Mouse (Mus musculus): ENCODE data around the gene Spock3. TPM values are rescaled to one million over a fixed set of nuclear protein-coding genes. Genes with fewer than 3 reads are reported as not detected.

Gene Spock3
- 0.06 and 0.12 TPM in 2 replicates for polyA plus RNA-seq (2012; rRNA removed)

GRCm38 (mm10) chr8:62950709-62951108 is at the start of gene Spock3:
Spock3 (plus strand) TSS chr8:62951009.
- H3K4me1 ChIP-seq (ENCODE audit: control insufficient read depth, insufficient read depth, low read length), result no peaks in the 10 kb centered on the region
- DNase-seq, result no peak
- TF ChIP-seq POLR2A (IDR thresholded peaks at IDR 0.05; ENCODE audit: borderline replicate concordance, extremely low read depth, low read depth, low read length) (no peak), CTCF (IDR thresholded peaks at IDR 0.05; ENCODE audit: insufficient read depth, low read length) (no peak)
- no peak within 1 kb of the TSS for H3K4me3 ChIP-seq (replicated peaks; ENCODE audit: extremely low read depth, low read depth, low read length)
- WGBS, result 29% methylated on average over 2 of the region's 2 CpGs

DNA sequence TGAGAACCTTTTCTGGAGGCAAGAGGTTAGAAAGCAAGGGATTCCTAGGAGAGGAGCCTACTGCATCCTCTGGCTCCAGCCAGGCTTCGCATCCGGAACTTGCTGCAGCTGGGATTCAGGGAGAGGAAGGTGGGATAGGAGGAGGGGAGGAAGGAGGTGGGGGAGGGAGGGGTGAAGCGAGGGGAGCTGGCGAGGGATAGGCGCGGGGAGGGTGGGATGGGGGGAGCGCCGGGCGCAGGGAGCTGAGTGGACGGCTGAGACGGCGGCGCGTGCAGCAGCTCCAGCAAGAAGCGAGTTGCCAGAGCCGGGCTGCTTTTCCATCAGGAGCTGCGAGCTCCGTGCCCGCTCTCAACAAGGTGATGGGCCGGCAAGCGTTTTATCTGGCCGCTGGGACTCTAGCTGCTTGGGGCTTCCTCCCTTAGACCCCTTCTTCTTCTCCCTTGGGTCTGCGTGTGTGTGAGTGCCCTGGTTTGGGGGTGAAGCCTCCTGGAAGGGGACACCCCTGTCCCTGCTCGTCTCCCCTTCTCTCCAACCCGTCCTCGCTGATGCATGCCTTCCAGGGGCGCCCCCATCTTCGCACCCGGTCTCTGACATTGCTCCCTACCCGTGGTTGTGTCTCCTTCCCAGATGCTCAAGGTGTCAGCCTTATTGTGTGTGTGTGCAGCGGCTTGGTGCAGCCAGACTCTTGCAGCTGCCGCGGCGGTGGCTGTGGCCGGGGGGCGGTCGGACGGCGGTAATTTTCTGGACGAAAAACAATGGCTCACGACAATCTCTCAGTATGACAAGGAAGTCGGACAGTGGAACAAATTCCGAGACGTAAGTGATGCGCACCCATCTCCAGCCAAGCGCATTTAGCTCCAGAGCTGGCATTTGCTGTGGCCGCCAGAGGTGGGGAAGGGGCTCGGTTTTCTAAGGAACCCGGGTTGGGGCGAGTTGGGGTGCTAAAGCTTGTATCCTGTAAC is 645 bp downstream of the Spock3 start:
- DNase-seq, result no peak
- TF ChIP-seq CTCF (IDR thresholded peaks at IDR 0.05; ENCODE audit: insufficient read depth, low read length), result no peak
- TF ChIP-seq POLR2A (IDR thresholded peaks at IDR 0.05; ENCODE audit: borderline replicate concordance, extremely low read depth, low read depth, low read length), result no peak
- H3K4me1 ChIP-seq (ENCODE audit: control insufficient read depth, insufficient read depth, low read length), result no peaks in the 10 kb centered on the region
- WGBS, result 3% methylated on average over 44 of the region's 50 CpGs
- no peak overlapping the region for H3K4me3 ChIP-seq (replicated peaks; ENCODE audit: extremely low read depth, low read depth, low read length)

- 15% methylated on average over 3 of the region's 3 CpGs for WGBS
- DNase-seq, result no peak
- no peak overlapping the region for H3K4me3 ChIP-seq (replicated peaks; ENCODE audit: extremely low read depth, low read depth, low read length)
- H3K4me1 ChIP-seq (ENCODE audit: control insufficient read depth, insufficient read depth, low read length), result no peaks in the 10 kb centered on the region
- TF ChIP-seq CTCF (IDR thresholded peaks at IDR 0.05; ENCODE audit: insufficient read depth, low read length) (no peak), POLR2A (IDR thresholded peaks at IDR 0.05; ENCODE audit: borderline replicate concordance, extremely low read depth, low read depth, low read length) (no peak)
Observed at GRCm38 (mm10) chr8:62952481-62952880, 1.7 kb downstream of the Spock3 start.

DNA sequence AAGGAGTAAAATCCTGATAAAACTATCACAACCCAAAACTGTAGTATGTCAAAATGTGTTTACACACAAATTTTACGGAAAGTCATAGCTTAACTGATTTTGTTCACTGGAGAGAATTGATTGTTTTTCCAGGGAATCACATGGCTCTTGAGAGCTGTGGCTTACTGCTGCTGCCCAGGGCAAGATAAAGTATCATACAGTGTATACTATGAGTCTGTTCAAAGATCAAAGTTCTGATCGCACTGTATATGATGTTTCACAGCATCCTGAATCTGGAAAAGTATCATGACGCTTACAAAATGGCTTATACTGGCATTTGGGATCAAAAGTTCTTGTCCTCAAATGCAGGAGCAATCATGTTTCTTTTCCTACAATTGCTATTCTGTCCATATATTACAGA is 11.8 kb downstream of the Spock3 start:
- Histone ChIP-seq H3K4me3 (replicated peaks; ENCODE audit: extremely low read depth, low read depth, low read length) (no peak overlapping the region), H3K4me1 (ENCODE audit: control insufficient read depth, insufficient read depth, low read length) (no peaks in the 10 kb centered on the region)
- 75% methylated on average over 3 of the region's 3 CpGs for WGBS
- no peak for DNase-seq
- no peak for TF ChIP-seq CTCF (IDR thresholded peaks at IDR 0.05; ENCODE audit: insufficient read depth, low read length)
- no peak for TF ChIP-seq POLR2A (IDR thresholded peaks at IDR 0.05; ENCODE audit: borderline replicate concordance, extremely low read depth, low read depth, low read length)

GRCm38 (mm10) chr8:62969802-62970372 is 19.1 kb downstream of the Spock3 start:
- Histone ChIP-seq H3K4me1 (ENCODE audit: control insufficient read depth, insufficient read depth, low read length) (no peaks in the 10 kb centered on the region), H3K4me3 (replicated peaks; ENCODE audit: extremely low read depth, low read depth, low read length) (no peak overlapping the region)
- WGBS, result 65% methylated on average over 2 of the region's 2 CpGs
- no peak for TF ChIP-seq CTCF (IDR thresholded peaks at IDR 0.05; ENCODE audit: insufficient read depth, low read length)
- no peak for TF ChIP-seq POLR2A (IDR thresholded peaks at IDR 0.05; ENCODE audit: borderline replicate concordance, extremely low read depth, low read depth, low read length)
- DNase-seq, result no peak

DNA sequence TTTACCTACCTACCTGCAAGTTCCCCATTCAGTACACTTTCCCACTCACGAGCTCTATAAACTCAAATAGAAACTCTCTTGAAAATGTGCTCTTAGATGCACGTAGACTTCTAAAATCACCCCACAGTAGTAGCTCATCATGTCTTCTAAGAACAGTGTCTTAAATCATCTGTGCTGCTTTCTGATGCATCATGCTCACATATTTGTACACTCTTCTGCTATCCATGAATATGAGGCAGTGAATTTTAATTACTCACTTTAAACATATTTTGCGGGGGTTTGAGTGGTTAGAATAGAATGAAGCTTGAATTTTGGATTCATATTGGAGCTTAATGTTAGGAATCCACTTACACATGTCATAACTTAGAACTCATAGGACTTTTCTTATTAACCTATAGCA is 138.2 kb downstream of the Spock3 start:
- TF ChIP-seq CTCF (IDR thresholded peaks at IDR 0.05; ENCODE audit: insufficient read depth, low read length), result no peak
- no peak for TF ChIP-seq POLR2A (IDR thresholded peaks at IDR 0.05; ENCODE audit: borderline replicate concordance, extremely low read depth, low read depth, low read length)
- DNase-seq, result no peak
- 59% methylated on average over 3 of the region's 3 CpGs for WGBS
- no peaks in the 10 kb centered on the region for H3K4me1 ChIP-seq (ENCODE audit: control insufficient read depth, insufficient read depth, low read length)
- no peak overlapping the region for H3K4me3 ChIP-seq (replicated peaks; ENCODE audit: extremely low read depth, low read depth, low read length)

DNA sequence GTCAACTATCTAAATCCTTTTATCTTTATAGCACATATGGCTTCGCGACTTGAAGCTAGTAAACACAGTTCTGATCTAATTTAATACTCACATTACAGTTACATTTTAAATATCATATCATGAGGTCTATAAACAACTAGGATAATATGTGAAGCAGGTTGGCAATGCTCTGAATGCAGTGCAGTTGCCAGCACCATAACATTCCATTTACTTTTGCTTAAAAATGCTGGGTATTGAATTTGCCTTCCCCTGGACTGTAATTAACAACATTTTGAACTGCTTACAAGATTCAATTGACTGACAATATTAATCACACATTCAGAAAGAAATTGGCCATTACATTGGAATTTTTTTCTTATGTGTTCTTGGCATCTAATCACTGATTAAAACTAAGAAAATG is 147.4 kb downstream of the Spock3 start:
- no peak for DNase-seq
- 78% methylated on average over 2 of the region's 2 CpGs for WGBS
- H3K4me3 ChIP-seq (replicated peaks; ENCODE audit: extremely low read depth, low read depth, low read length), result no peak overlapping the region
- TF ChIP-seq CTCF (IDR thresholded peaks at IDR 0.05; ENCODE audit: insufficient read depth, low read length), result no peak
- no peak for TF ChIP-seq POLR2A (IDR thresholded peaks at IDR 0.05; ENCODE audit: borderline replicate concordance, extremely low read depth, low read depth, low read length)
- H3K4me1 ChIP-seq (ENCODE audit: control insufficient read depth, insufficient read depth, low read length), result no peaks in the 10 kb centered on the region

- no peak overlapping the region for H3K4me3 ChIP-seq (replicated peaks; ENCODE audit: extremely low read depth, low read depth, low read length)
- no peak for TF ChIP-seq CTCF (IDR thresholded peaks at IDR 0.05; ENCODE audit: insufficient read depth, low read length)
- no peak for DNase-seq
- no peaks in the 10 kb centered on the region for H3K4me1 ChIP-seq (ENCODE audit: control insufficient read depth, insufficient read depth, low read length)
- 56% methylated on average over 1 of the region's 1 CpGs for WGBS
Observed at GRCm38 (mm10) chr8:63109761-63110160, 159.0 kb downstream of the Spock3 start.

GRCm38 (mm10) chr8:63112919-63113318 is 162.1 kb downstream of the Spock3 start:
- WGBS, result 63% methylated on average over 1 of the region's 1 CpGs
- TF ChIP-seq POLR2A (IDR thresholded peaks at IDR 0.05; ENCODE audit: borderline replicate concordance, extremely low read depth, low read depth, low read length) (no peak), CTCF (IDR thresholded peaks at IDR 0.05; ENCODE audit: insufficient read depth, low read length) (no peak)
- DNase-seq, result no peak

GRCm38 (mm10) chr8:63120508-63120907 is 169.7 kb downstream of the Spock3 start:
- TF ChIP-seq CTCF (IDR thresholded peaks at IDR 0.05; ENCODE audit: insufficient read depth, low read length) (no peak), POLR2A (IDR thresholded peaks at IDR 0.05; ENCODE audit: borderline replicate concordance, extremely low read depth, low read depth, low read length) (no peak)
- DNase-seq, result no peak
- WGBS, result 62% methylated on average over 2 of the region's 2 CpGs
- Histone ChIP-seq H3K4me1 (ENCODE audit: control insufficient read depth, insufficient read depth, low read length) (no peaks in the 10 kb centered on the region), H3K4me3 (replicated peaks; ENCODE audit: extremely low read depth, low read depth, low read length) (no peak overlapping the region)

More at GRCm38 (mm10) chr8:63112919-63113318, 162.1 kb downstream of the Spock3 start:
- Histone ChIP-seq H3K4me3 (replicated peaks; ENCODE audit: extremely low read depth, low read depth, low read length) (no peak overlapping the region), H3K4me1 (ENCODE audit: control insufficient read depth, insufficient read depth, low read length) (no peaks in the 10 kb centered on the region)

All from lung, adult 2 months (tissue).